Mouse (Mus musculus) kidney, embryonic 16.5 days (tissue): ENCODE results near the gene Casz1. TPM values are rescaled to one million over a fixed set of nuclear protein-coding genes. Genes with fewer than 3 reads are reported as not detected.

Source experiments
- ATAC-seq: fragments of 200-750 bp; cut with Nextera tagmentation; 2 replicates; pipeline ENCODE4 v1.8.0; 2017; ENCODE audit warnings: moderate TSS enrichment; ENCODE audit not compliant: low FRiP score, low TSS enrichment
- H3K27ac ChIP-seq: fragments of 300-500 bp; sonication (generic); 2 replicates; pipeline ENCODE4 v1.5.1; 2014; ENCODE audit warnings: low read length
- H3K27me3 ChIP-seq: fragments of 300-500 bp; sonication (generic); 2 replicates; pipeline ENCODE4 v1.6.1; 2014; ENCODE audit warnings: low read length, control low read depth, mixed read lengths; ENCODE audit not compliant: insufficient read depth
- H3K36me3 ChIP-seq: fragments of 300-500 bp; sonication (generic); 2 replicates; pipeline ENCODE4 v1.6.1; 2014; ENCODE audit warnings: low read length, control low read depth, mixed read lengths; ENCODE audit not compliant: insufficient read depth
- H3K4me1 ChIP-seq: fragments of 300-500 bp; sonication (generic); 2 replicates; pipeline ENCODE4 v1.6.1; 2014; ENCODE audit warnings: low read length, control low read depth, mixed read lengths; ENCODE audit not compliant: insufficient read depth
- H3K4me2 ChIP-seq: fragments of 300-500 bp; sonication (generic); replicated peaks from 2 replicates; pipeline ENCODE4 v1.6.1; 2014; ENCODE audit warnings: low read depth, low read length
- H3K4me3 ChIP-seq: fragments of 300-500 bp; sonication (generic); 2 replicates; pipeline ENCODE4 v1.5.1; 2014; ENCODE audit warnings: mild to moderate bottlenecking, low read length
- H3K9ac ChIP-seq: fragments of 300-500 bp; sonication (generic); replicated peaks from 2 replicates; pipeline ENCODE4 v1.6.1; 2014; ENCODE audit warnings: low read length
- H3K9me3 ChIP-seq: fragments of 300-500 bp; sonication (generic); 2 replicates; pipeline ENCODE4 v1.6.1; 2016; ENCODE audit warnings: low read length, control low read depth
- WGBS: fragments of 180-500 bp; shearing (Covaris S2); extraction: QIAGEN DNeasy Blood & Tissue Kit; methylation state at CpG from one replicate; pipeline ENCODE4 v1.1.7; 2014; 5-methylcytosine and 5-hydroxymethylcytosine counted together
- polyA plus RNA-seq: library from polyadenylated mRNA; unstranded; fragments of >200 nt; fragmentation: Nextera tagmentation; extraction: Ambion mirVana; gene quantifications from 2 replicates; pipeline ENCODE4 v1.2.1, GENCODE M21; 2015

The Casz1 gene
- polyA plus RNA-seq, 1 experiment from 2014 or later: 5.4 TPM

GRCm38 (mm10) chr4:148978221-148978855 is 174.1 kb downstream of the Casz1 start:
- Histone ChIP-seq H3K9me3 (no peaks in the 10 kb centered on the region), H3K9ac (no peak overlapping the region), H3K4me3 (no peak overlapping the region), H3K4me2 (no peak overlapping the region), H3K27me3 (no peaks in the 10 kb centered on the region), H3K36me3 (peaks cover 6% of the 10 kb centered on the region), H3K4me1 (peaks cover 15% of the 10 kb centered on the region), H3K27ac (no peak overlapping the region)
- no peak for ATAC-seq
- 77% methylated on average over 9 of the region's 9 CpGs for WGBS

- Histone ChIP-seq H3K4me3 (no peak overlapping the region), H3K4me2 (no peak overlapping the region), H3K4me1 (peaks cover 12% of the 10 kb centered on the region), H3K27ac (no peak overlapping the region), H3K9me3 (no peaks in the 10 kb centered on the region), H3K36me3 (peaks cover 10% of the 10 kb centered on the region), H3K27me3 (no peaks in the 10 kb centered on the region), H3K9ac (no peak overlapping the region)
- 92% methylated on average over 11 of the region's 11 CpGs for WGBS
- ATAC-seq: no peak
Measured at GRCm38 (mm10) chr4:148978926-148979325, 174.7 kb downstream of the Casz1 start.

GRCm38 (mm10) chr4:148979837-148980236 is 175.6 kb downstream of the Casz1 start:
- Histone ChIP-seq H3K4me2 (no peak overlapping the region), H3K4me1 (peaks cover 8% of the 10 kb centered on the region), H3K9me3 (no peaks in the 10 kb centered on the region), H3K27ac (no peak overlapping the region), H3K36me3 (peaks cover 10% of the 10 kb centered on the region), H3K27me3 (no peaks in the 10 kb centered on the region), H3K9ac (no peak overlapping the region), H3K4me3 (no peak overlapping the region)
- 33% methylated on average over 11 of the region's 11 CpGs for whole genome bisulfite sequencing
- no peak for ATAC-seq

GRCm38 (mm10) chr4:148982274-148982673 is 178.0 kb downstream of the Casz1 start:
- H3K9ac ChIP-seq: no peak overlapping the region
- H3K27ac ChIP-seq: no peak overlapping the region
- no peak overlapping the region for H3K4me3 ChIP-seq
- ATAC-seq: no peak
- whole genome bisulfite sequencing: 72% methylated on average over 6 of the region's 6 CpGs
- no peak overlapping the region for H3K4me2 ChIP-seq
- H3K9me3 ChIP-seq: no peaks in the 10 kb centered on the region
- H3K36me3 ChIP-seq: peaks cover 10% of the 10 kb centered on the region
- no peaks in the 10 kb centered on the region for H3K27me3 ChIP-seq
- H3K4me1 ChIP-seq: peaks cover 30% of the 10 kb centered on the region

GRCm38 (mm10) chr4:148984701-148985540 is 180.7 kb downstream of the Casz1 start:
- no peaks in the 10 kb centered on the region for H3K9me3 ChIP-seq
- peaks cover 51% of the 10 kb centered on the region for H3K4me1 ChIP-seq
- 55% methylated on average over 19 of the region's 19 CpGs for WGBS
- no peak for ATAC-seq
- no peak overlapping the region for H3K27ac ChIP-seq
- H3K9ac ChIP-seq: 0 out of 2 replicates have a peak overlapping the region, but pooled peaks have one; percentile 6
- no peak overlapping the region for H3K4me2 ChIP-seq
- no peaks in the 10 kb centered on the region for H3K27me3 ChIP-seq
- peaks cover 10% of the 10 kb centered on the region for H3K36me3 ChIP-seq
- H3K4me3 ChIP-seq: no peak overlapping the region

- H3K4me1 ChIP-seq: peaks cover 57% of the 10 kb centered on the region
- H3K27ac ChIP-seq: no peak overlapping the region; the same call in 1 of the 2 replicates
- peaks cover 10% of the 10 kb centered on the region for H3K36me3 ChIP-seq
- H3K4me3 ChIP-seq: no peak overlapping the region
- WGBS: 36% methylated on average over 24 of the region's 24 CpGs
- 0 out of 2 replicates have a peak overlapping the region, but pooled peaks have one; percentile 6 for H3K9ac ChIP-seq
- no peak overlapping the region for H3K4me2 ChIP-seq
- H3K9me3 ChIP-seq: no peaks in the 10 kb centered on the region
- no peaks in the 10 kb centered on the region for H3K27me3 ChIP-seq
- peak; percentile 12; the same call in 1 of the 2 replicates for ATAC-seq
Measured at GRCm38 (mm10) chr4:148985541-148986476, 181.6 kb downstream of the Casz1 start.

- no peak overlapping the region for H3K4me2 ChIP-seq
- no peaks in the 10 kb centered on the region for H3K27me3 ChIP-seq
- H3K9me3 ChIP-seq: no peaks in the 10 kb centered on the region
- H3K4me3 ChIP-seq: no peak overlapping the region
- 0 out of 2 replicates have a peak, but pooled peaks cover 2% of the 10 kb centered on the region for H3K36me3 ChIP-seq
- peaks cover 56% of the 10 kb centered on the region for H3K4me1 ChIP-seq
- H3K27ac ChIP-seq: no peak overlapping the region
- no peak overlapping the region for H3K9ac ChIP-seq
- WGBS: 13% methylated on average over 2 of the region's 2 CpGs
- peak; percentile 58; the same call in 1 of the 2 replicates for ATAC-seq
Measured at GRCm38 (mm10) chr4:148990038-148990437, 185.8 kb downstream of the Casz1 start.

GRCm38 (mm10) chr4:148993948-148994347 is 189.7 kb downstream of the Casz1 start:
- Histone ChIP-seq H3K36me3 (0 out of 2 replicates have a peak, but pooled peaks cover 2% of the 10 kb centered on the region), H3K9me3 (no peaks in the 10 kb centered on the region), H3K27ac (no peak overlapping the region), H3K4me3 (no peak overlapping the region), H3K4me1 (peaks cover 19% of the 10 kb centered on the region), H3K4me2 (no peak overlapping the region), H3K27me3 (no peaks in the 10 kb centered on the region), H3K9ac (no peak overlapping the region)
- no peak for ATAC-seq
- 73% methylated on average over 5 of the region's 5 CpGs for WGBS

GRCm38 (mm10) chr4:149000746-149001145 is 196.5 kb downstream of the Casz1 start:
- H3K9ac ChIP-seq: no peak overlapping the region
- no peaks in the 10 kb centered on the region for H3K27me3 ChIP-seq
- WGBS: 88% methylated on average over 6 of the region's 6 CpGs
- H3K4me2 ChIP-seq: no peak overlapping the region
- no peaks in the 10 kb centered on the region for H3K36me3 ChIP-seq
- H3K4me1 ChIP-seq: no peaks in the 10 kb centered on the region
- H3K4me3 ChIP-seq: no peak overlapping the region
- no peak overlapping the region for H3K27ac ChIP-seq
- H3K9me3 ChIP-seq: no peaks in the 10 kb centered on the region
- no peak for ATAC-seq
